Mouse (Mus musculus) lung, adult 2 months (tissue): ENCODE data around the gene Glt8d2.

Source experiments
- CTCF ChIP-seq: fragments of 200-500 bp; IDR thresholded peaks from 2 replicates; pipeline ENCODE4 v1.5.1; 2011; ENCODE audit warnings: mild to moderate bottlenecking, low read length, control low read depth; ENCODE audit not compliant: insufficient read depth
- POLR2A ChIP-seq: fragments of 200-500 bp; IDR thresholded peaks from 2 replicates; pipeline ENCODE4 v1.6.1; 2011; ENCODE audit warnings: low read depth, mild to moderate bottlenecking, control low read depth, low read length, borderline replicate concordance; ENCODE audit errors: extremely low read depth

- TF ChIP-seq POLR2A = no peak
- no peak for TF ChIP-seq CTCF
Measured at GRCm38 (mm10) chr10:82681639-82682038, 8.8 kb downstream of the Glt8d2 start.
